Mouse (Mus musculus): ENCODE data around the gene Prpf40a. TPM values are rescaled to one million over a fixed set of nuclear protein-coding genes. Genes with fewer than 3 reads are reported as not detected.

Prpf40a gene
- total and polyA plus RNA-seq, 3 experiments = 27.5 to 215 (median 121) TPM

GRCm38 (mm10) chr2:53101885-53102740 is 89.0 kb downstream of the Prpf40a start:
- Histone ChIP-seq H3K27me3 (ENCODE audit: insufficient read depth, low read length) (no peaks in the 10 kb centered on the region), H3K4me1 (ENCODE audit: insufficient read depth, low read depth, low read length) (no peaks in the 10 kb centered on the region), H3K9me3 (replicated peaks) (no peaks in the 10 kb centered on the region), H3K4me3 (ENCODE audit: low read depth, low read length) (no peak overlapping the region), H3K36me3 (replicated peaks) (no peaks in the 10 kb centered on the region)
- TF ChIP-seq GATA2 (IDR thresholded peaks at IDR 0.05; ENCODE audit: borderline replicate concordance, low read depth, low read length) (no peak), POLR2AphosphoS5 (IDR thresholded peaks at IDR 0.05; ENCODE audit: insufficient replicate concordance, low read depth, low read length) (no peak), CTCF (IDR thresholded peaks at IDR 0.05; ENCODE audit: low read depth, low read length) (no peak), GATA1 (IDR thresholded peaks at IDR 0.05; ENCODE audit: borderline replicate concordance, low read length) (no peak), TAL1 (conservative IDR thresholded peaks at IDR 0.05; ENCODE audit: low read depth, low read length) (no peak)
- DNase-seq (ENCODE audit: low spot score) (no peak), ATAC-seq (ENCODE audit: extremely low read depth, insufficient number of reproducible peaks, low FRiP score, poor library complexity, severe bottlenecking) (no peak)

GRCm38 (mm10) chr2:53100093-53100492 is 91.0 kb downstream of the Prpf40a start:
- Histone ChIP-seq H3K9me3 (replicated peaks) (no peaks in the 10 kb centered on the region), H3K36me3 (replicated peaks) (no peaks in the 10 kb centered on the region), H3K4me3 (ENCODE audit: low read depth, low read length) (no peak overlapping the region), H3K27me3 (ENCODE audit: insufficient read depth, low read length) (no peaks in the 10 kb centered on the region), H3K4me1 (ENCODE audit: insufficient read depth, low read depth, low read length) (no peaks in the 10 kb centered on the region)
- TF ChIP-seq GATA1 (IDR thresholded peaks at IDR 0.05; ENCODE audit: borderline replicate concordance, low read length) (no peak), TAL1 (conservative IDR thresholded peaks at IDR 0.05; ENCODE audit: low read depth, low read length) (no peak), CTCF (IDR thresholded peaks at IDR 0.05; ENCODE audit: low read depth, low read length) (no peak), GATA2 (IDR thresholded peaks at IDR 0.05; ENCODE audit: borderline replicate concordance, low read depth, low read length) (no peak), POLR2AphosphoS5 (IDR thresholded peaks at IDR 0.05; ENCODE audit: insufficient replicate concordance, low read depth, low read length) (no peak)
- no peak for ATAC-seq (ENCODE audit: extremely low read depth, insufficient number of reproducible peaks, low FRiP score, poor library complexity, severe bottlenecking)
- DNase-seq (ENCODE audit: low spot score) = no peak

- Histone ChIP-seq H3K36me3 (replicated peaks) (no peaks in the 10 kb centered on the region), H3K27me3 (ENCODE audit: insufficient read depth, low read length) (no peaks in the 10 kb centered on the region), H3K4me3 (ENCODE audit: low read depth, low read length) (no peak overlapping the region), H3K9me3 (replicated peaks) (no peaks in the 10 kb centered on the region), H3K4me1 (ENCODE audit: insufficient read depth, low read depth, low read length) (no peaks in the 10 kb centered on the region)
- DNase-seq (ENCODE audit: low spot score) (no peak), ATAC-seq (ENCODE audit: extremely low read depth, insufficient number of reproducible peaks, low FRiP score, poor library complexity, severe bottlenecking) (no peak)
- no peak for TF ChIP-seq TAL1 (conservative IDR thresholded peaks at IDR 0.05; ENCODE audit: low read depth, low read length)
- no peak for TF ChIP-seq GATA2 (IDR thresholded peaks at IDR 0.05; ENCODE audit: borderline replicate concordance, low read depth, low read length)
- TF ChIP-seq CTCF (IDR thresholded peaks at IDR 0.05; ENCODE audit: low read depth, low read length) = no peak
- no peak for TF ChIP-seq GATA1 (IDR thresholded peaks at IDR 0.05; ENCODE audit: borderline replicate concordance, low read length)
- no peak for TF ChIP-seq POLR2AphosphoS5 (IDR thresholded peaks at IDR 0.05; ENCODE audit: insufficient replicate concordance, low read depth, low read length)
Observed at GRCm38 (mm10) chr2:53095489-53095888, 95.6 kb downstream of the Prpf40a start.

GRCm38 (mm10) chr2:53095031-53095430 is 96.1 kb downstream of the Prpf40a start:
- no peak for ATAC-seq (ENCODE audit: extremely low read depth, insufficient number of reproducible peaks, low FRiP score, poor library complexity, severe bottlenecking)
- TF ChIP-seq CTCF (IDR thresholded peaks at IDR 0.05; ENCODE audit: low read depth, low read length) (no peak), TAL1 (conservative IDR thresholded peaks at IDR 0.05; ENCODE audit: low read depth, low read length) (no peak), GATA2 (IDR thresholded peaks at IDR 0.05; ENCODE audit: borderline replicate concordance, low read depth, low read length) (no peak), GATA1 (IDR thresholded peaks at IDR 0.05; ENCODE audit: borderline replicate concordance, low read length) (no peak), POLR2AphosphoS5 (IDR thresholded peaks at IDR 0.05; ENCODE audit: insufficient replicate concordance, low read depth, low read length) (no peak)
- Histone ChIP-seq H3K36me3 (replicated peaks) (no peaks in the 10 kb centered on the region), H3K4me1 (ENCODE audit: insufficient read depth, low read depth, low read length) (no peaks in the 10 kb centered on the region), H3K27me3 (ENCODE audit: insufficient read depth, low read length) (no peaks in the 10 kb centered on the region), H3K9me3 (replicated peaks) (no peaks in the 10 kb centered on the region), H3K4me3 (ENCODE audit: low read depth, low read length) (no peak overlapping the region)
- no peak for DNase-seq (ENCODE audit: low spot score)

GRCm38 (mm10) chr2:53088744-53089143 is 102.3 kb downstream of the Prpf40a start:
- Histone ChIP-seq H3K4me1 (ENCODE audit: insufficient read depth, low read depth, low read length) (no peaks in the 10 kb centered on the region), H3K9me3 (replicated peaks) (no peaks in the 10 kb centered on the region), H3K27me3 (ENCODE audit: insufficient read depth, low read length) (no peaks in the 10 kb centered on the region), H3K4me3 (ENCODE audit: low read depth, low read length) (no peak overlapping the region), H3K36me3 (replicated peaks) (no peaks in the 10 kb centered on the region)
- no peak for ATAC-seq (ENCODE audit: extremely low read depth, insufficient number of reproducible peaks, low FRiP score, poor library complexity, severe bottlenecking)
- TF ChIP-seq TAL1 (conservative IDR thresholded peaks at IDR 0.05; ENCODE audit: low read depth, low read length) (no peak), GATA1 (IDR thresholded peaks at IDR 0.05; ENCODE audit: borderline replicate concordance, low read length) (no peak), GATA2 (IDR thresholded peaks at IDR 0.05; ENCODE audit: borderline replicate concordance, low read depth, low read length) (no peak), POLR2AphosphoS5 (IDR thresholded peaks at IDR 0.05; ENCODE audit: insufficient replicate concordance, low read depth, low read length) (no peak), CTCF (IDR thresholded peaks at IDR 0.05; ENCODE audit: low read depth, low read length) (no peak)
- no peak for DNase-seq (ENCODE audit: low spot score)

- Histone ChIP-seq H3K4me3 (ENCODE audit: low read depth, low read length) (no peak overlapping the region), H3K4me1 (ENCODE audit: insufficient read depth, low read depth, low read length) (no peaks in the 10 kb centered on the region), H3K27me3 (ENCODE audit: insufficient read depth, low read length) (no peaks in the 10 kb centered on the region), H3K36me3 (replicated peaks) (no peaks in the 10 kb centered on the region), H3K9me3 (replicated peaks) (no peaks in the 10 kb centered on the region)
- ATAC-seq (ENCODE audit: extremely low read depth, insufficient number of reproducible peaks, low FRiP score, poor library complexity, severe bottlenecking) = no peak
- no peak for DNase-seq (ENCODE audit: low spot score)
- no peak for TF ChIP-seq POLR2AphosphoS5 (IDR thresholded peaks at IDR 0.05; ENCODE audit: insufficient replicate concordance, low read depth, low read length)
- TF ChIP-seq CTCF (IDR thresholded peaks at IDR 0.05; ENCODE audit: low read depth, low read length) = peak; percentile 35; the same call in 1 of the 2 replicates
Observed at GRCm38 (mm10) chr2:53085617-53086202, 105.4 kb downstream of the Prpf40a start.

Other genes starting within 250 kb of the Prpf40a start
- 39.6 and 54.3 TPM in 2 replicates for gene Arl6ip6, start 442 bp upstream of the Prpf40a start, total RNA-seq (2014; fragmentation: Nextera tagmentation)
- 53.7 and 72.1 TPM in 2 replicates for gene Arl6ip6, start 442 bp upstream of the Prpf40a start, total RNA-seq (2017)
- gene Arl6ip6, start 442 bp upstream of the Prpf40a start, polyA plus RNA-seq (2012) = 66.0 and 75.4 TPM in 2 replicates